Mouse (Mus musculus) lung, embryonic 16.5 days (tissue): ENCODE measurements around the gene Hoxd4. TPM values are rescaled to one million over a fixed set of nuclear protein-coding genes. Genes with fewer than 3 reads are reported as not detected.
A peak's percentile ranks its signal among the peaks of the same experiment; 100 is the strongest.

Experiments used
- ATAC-seq: fragments of 200-750 bp; cut with Nextera tagmentation; 2 replicates; pipeline ENCODE4 v1.8.0; 2017; ENCODE audit warnings: low read depth, mild to moderate bottlenecking, moderate library complexity
- H3K27ac ChIP-seq: fragments of 300-500 bp; sonication (generic); 2 replicates; pipeline ENCODE4 v1.5.1; 2014; ENCODE audit warnings: mild to moderate bottlenecking, control low read depth, low read length
- H3K27me3 ChIP-seq: fragments of 300-500 bp; sonication (generic); 2 replicates; pipeline ENCODE4 v1.6.1; 2014; ENCODE audit warnings: low read depth, low read length, mixed read lengths; ENCODE audit not compliant: control insufficient read depth, insufficient read depth
- H3K36me3 ChIP-seq: fragments of 300-500 bp; sonication (generic); 2 replicates; pipeline ENCODE4 v1.6.1; 2014; ENCODE audit warnings: low read length; ENCODE audit not compliant: control insufficient read depth, insufficient read depth
- H3K4me1 ChIP-seq: fragments of 300-500 bp; sonication (generic); replicated peaks from 2 replicates; pipeline ENCODE4 v1.6.1; 2014; ENCODE audit warnings: low read length, mixed read lengths; ENCODE audit not compliant: control insufficient read depth, insufficient read depth
- H3K4me2 ChIP-seq: fragments of 300-500 bp; sonication (generic); 2 replicates; pipeline ENCODE4 v1.6.1; 2014; ENCODE audit warnings: low read depth, low read length, control low read depth
- H3K4me3 ChIP-seq: fragments of 300-500 bp; sonication (generic); 2 replicates; pipeline ENCODE4 v1.5.1; 2014; ENCODE audit warnings: mild to moderate bottlenecking, low read length, control low read depth
- H3K9ac ChIP-seq: fragments of 300-500 bp; sonication (generic); 2 replicates; pipeline ENCODE4 v1.6.1; 2014; ENCODE audit warnings: low read length, control low read depth
- H3K9me3 ChIP-seq: fragments of 300-500 bp; sonication (generic); 2 replicates; pipeline ENCODE4 v1.6.1; 2016; ENCODE audit warnings: low read length; ENCODE audit not compliant: control insufficient read depth
- WGBS: fragments of 180-500 bp; shearing (Covaris S2); extraction: QIAGEN DNeasy Blood & Tissue Kit; methylation state at CpG from one replicate; pipeline ENCODE4 v1.1.7; 2014; 5-methylcytosine and 5-hydroxymethylcytosine counted together
- polyA plus RNA-seq: library from polyadenylated mRNA; unstranded; fragments of >200 nt; fragmentation: Nextera tagmentation; extraction: Ambion mirVana; gene quantifications from 2 replicates; pipeline ENCODE4 v1.2.1, GENCODE M21; 2015

The Hoxd4 gene
- polyA plus RNA-seq, 1 experiment from 2014 or later = not detected

DNA sequence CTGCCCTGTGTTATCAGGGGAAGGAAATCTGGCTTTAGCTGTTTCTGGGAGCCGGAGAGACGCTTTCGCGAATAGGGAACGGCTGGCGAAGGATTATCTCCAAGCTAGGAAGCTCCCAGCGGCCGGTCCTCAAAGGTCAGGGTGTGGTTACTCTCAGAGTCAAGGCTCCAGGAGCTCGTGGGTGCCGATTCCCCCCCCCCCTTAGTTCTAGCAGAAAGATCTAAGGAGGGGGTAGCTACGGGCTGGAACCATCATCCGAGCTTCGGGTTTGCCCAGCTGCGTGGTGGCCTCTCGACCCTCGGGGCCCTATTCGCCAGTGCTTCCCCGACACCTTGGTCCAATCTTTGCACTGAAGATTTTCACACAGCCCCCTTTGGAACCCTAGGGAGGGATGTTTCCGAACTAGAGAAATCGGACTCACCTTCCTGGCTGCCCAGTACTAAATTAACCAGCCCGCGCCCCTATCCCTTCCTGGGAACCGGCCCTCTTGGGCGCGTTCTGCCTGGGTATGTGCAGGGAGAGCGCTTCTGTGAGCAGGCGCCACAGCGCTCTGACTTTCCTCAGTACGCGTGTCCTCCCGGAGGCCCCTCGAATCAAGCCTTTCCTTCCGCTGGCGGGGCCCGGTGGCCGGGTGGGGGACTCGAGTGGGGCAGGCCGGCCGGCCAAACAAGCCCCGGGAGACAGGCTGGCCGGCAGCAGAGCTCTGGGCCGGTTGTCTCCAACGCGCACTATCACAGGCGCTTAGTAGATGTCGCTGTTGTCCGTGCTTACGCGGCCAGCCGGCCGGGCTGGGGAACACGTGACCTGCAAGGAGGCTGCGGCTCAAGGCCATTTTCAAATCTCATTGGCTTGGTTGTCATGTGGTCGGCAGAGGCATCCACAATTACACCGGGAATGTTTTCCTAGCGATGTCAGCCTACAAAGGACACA, 20.4 kb upstream of the Hoxd4 start, which contains the start of gene Hoxd10:
TSS of gene Hoxd10 (plus strand) at position 903 of the 930 bp plus-strand sequence.
- ATAC-seq = peak; percentile 87
- Histone ChIP-seq H3K9ac (no peak within 1 kb of the TSS), H3K36me3 (no peaks in the 10 kb centered on the region), H3K9me3 (no peaks in the 10 kb centered on the region), H3K4me1 (no peaks in the 10 kb centered on the region), H3K27ac (no peak within 1 kb of the TSS), H3K27me3 (peaks cover 93% of the 10 kb centered on the region), H3K4me2 (no peak within 1 kb of the TSS), H3K4me3 (0 out of 2 replicates have a peak within 1 kb of the TSS, but pooled peaks have one; percentile 19)
- WGBS = 2% methylated on average over 56 of the region's 56 CpGs

DNA sequence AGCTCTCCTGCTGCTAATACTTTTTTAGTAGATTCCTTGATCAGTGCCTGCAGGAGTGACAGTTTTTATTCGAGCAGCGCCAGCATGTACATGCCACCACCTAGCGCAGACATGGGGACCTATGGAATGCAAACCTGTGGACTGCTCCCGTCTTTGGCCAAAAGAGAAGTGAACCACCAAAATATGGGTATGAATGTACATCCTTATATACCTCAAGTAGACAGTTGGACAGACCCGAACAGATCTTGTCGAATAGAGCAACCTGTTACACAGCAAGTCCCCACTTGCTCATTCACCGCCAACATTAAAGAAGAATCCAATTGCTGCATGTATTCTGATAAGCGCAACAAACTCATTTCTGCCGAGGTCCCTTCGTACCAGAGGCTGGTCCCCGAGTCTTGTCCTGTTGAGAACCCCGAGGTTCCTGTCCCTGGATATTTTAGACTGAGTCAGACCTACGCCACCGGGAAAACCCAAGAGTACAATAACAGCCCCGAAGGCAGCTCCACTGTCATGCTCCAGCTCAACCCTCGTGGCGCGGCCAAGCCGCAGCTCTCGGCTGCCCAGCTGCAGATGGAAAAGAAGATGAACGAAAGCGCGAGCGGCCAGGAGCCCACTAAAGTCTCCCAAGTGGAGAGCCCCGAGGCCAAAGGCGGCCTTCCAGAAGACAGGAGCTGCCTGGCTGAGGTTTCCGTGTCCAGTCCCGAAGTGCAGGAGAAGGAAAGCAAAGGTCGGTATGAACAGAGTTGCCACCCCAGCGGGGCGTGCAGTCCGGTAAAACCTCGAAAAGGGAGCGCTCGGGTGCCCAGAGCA, 19.5 kb upstream of the Hoxd4 start:
- H3K4me1 ChIP-seq = no peaks in the 10 kb centered on the region
- no peak for ATAC-seq
- 4% methylated on average over 35 of the region's 35 CpGs for WGBS
- no peak overlapping the region for H3K4me3 ChIP-seq
- H3K9me3 ChIP-seq = no peaks in the 10 kb centered on the region
- H3K4me2 ChIP-seq = no peak overlapping the region
- H3K27me3 ChIP-seq = peaks cover 93% of the 10 kb centered on the region
- H3K36me3 ChIP-seq = no peaks in the 10 kb centered on the region
- H3K9ac ChIP-seq = no peak overlapping the region
- H3K27ac ChIP-seq = no peak overlapping the region

DNA sequence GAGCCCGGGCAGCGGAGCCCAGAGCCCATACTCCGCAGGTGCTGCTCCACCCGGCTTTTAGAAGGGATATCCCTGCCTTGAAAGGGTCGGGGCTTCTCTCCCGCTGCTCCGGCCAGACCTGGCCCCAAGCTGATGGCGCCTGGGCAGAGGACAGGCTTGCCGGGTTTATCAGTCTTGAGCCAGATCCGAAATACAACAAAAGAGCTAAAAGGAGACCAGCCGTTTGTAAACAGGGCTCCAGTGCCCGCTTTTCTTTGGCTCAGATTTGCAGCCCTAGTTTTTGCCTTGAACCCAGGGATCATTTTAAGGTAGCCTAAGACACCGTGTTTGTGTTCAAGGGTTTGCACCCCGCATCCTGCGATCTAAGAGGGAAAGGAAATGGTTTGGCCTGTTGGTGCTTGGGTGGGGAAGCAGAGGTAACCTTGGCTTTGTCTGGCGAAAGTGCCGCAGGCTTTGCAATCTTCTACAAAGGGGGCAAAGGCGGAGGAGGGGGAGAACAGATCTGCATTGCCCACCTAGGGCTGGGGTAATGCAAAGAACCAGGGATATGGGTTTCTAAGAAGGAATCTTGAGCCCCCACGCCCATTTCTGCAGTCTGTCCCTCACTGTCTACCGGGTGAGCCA, 18.8 kb upstream of the Hoxd4 start:
- no peak overlapping the region for H3K4me3 ChIP-seq
- ATAC-seq = no peak

DNA sequence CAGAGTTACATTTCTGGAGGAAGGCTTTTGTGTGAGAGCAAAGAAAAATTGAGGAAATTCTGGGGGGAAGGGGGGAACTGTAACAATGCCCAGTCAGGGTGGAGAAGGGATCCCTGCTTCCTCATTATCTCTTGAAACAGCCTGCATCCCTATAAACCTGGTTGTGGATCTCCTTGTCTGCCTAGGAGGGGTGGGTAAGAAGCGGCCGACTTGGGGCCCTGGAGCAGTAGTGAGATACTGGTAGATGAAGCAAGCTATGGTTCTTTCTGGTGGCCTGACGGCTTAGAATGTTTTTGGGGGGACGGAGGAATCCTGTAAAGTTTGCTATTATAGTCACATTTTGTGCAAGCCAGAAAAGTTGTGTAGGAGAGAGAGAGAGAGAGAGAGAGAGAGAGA, 18.3 kb upstream of the Hoxd4 start:
- peaks cover 4% of the 10 kb centered on the region for H3K4me1 ChIP-seq
- 7% methylated on average over 4 of the region's 4 CpGs for WGBS
- peaks cover 93% of the 10 kb centered on the region for H3K27me3 ChIP-seq
- no peak overlapping the region for H3K27ac ChIP-seq
- no peaks in the 10 kb centered on the region for H3K9me3 ChIP-seq
- no peak overlapping the region for H3K4me3 ChIP-seq
- no peaks in the 10 kb centered on the region for H3K36me3 ChIP-seq
- H3K4me2 ChIP-seq = no peak overlapping the region
- no peak overlapping the region for H3K9ac ChIP-seq
- no peak for ATAC-seq

More for the DNA sequence above, 18.8 kb upstream of the Hoxd4 start:
- WGBS = 1% methylated on average over 20 of the region's 20 CpGs
- Histone ChIP-seq H3K36me3 (no peaks in the 10 kb centered on the region), H3K4me1 (peaks cover 2% of the 10 kb centered on the region; the same call in 1 of the 2 replicates), H3K4me2 (no peak overlapping the region), H3K27ac (no peak overlapping the region), H3K27me3 (peaks cover 93% of the 10 kb centered on the region), H3K9ac (no peak overlapping the region), H3K9me3 (no peaks in the 10 kb centered on the region)

DNA sequence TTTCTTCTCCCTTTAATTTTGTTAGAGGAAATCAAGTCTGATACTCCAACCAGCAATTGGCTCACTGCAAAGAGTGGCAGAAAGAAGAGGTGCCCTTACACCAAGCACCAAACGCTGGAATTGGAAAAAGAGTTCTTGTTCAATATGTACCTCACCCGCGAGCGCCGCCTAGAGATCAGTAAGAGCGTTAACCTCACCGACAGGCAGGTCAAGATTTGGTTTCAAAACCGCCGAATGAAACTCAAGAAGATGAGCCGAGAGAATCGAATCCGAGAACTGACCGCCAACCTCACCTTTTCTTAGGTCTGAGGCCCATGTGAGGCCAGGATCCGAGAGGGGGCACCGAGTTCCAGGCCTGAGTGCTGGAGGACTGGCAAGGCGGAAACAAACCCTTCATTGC, 17.7 kb upstream of the Hoxd4 start:
- Histone ChIP-seq H3K27ac (no peak overlapping the region), H3K9me3 (no peaks in the 10 kb centered on the region), H3K27me3 (peaks cover 94% of the 10 kb centered on the region), H3K4me2 (no peak overlapping the region), H3K36me3 (no peaks in the 10 kb centered on the region), H3K9ac (no peak overlapping the region), H3K4me3 (no peak overlapping the region), H3K4me1 (peaks cover 4% of the 10 kb centered on the region)
- no peak for ATAC-seq
- 3% methylated on average over 16 of the region's 16 CpGs for WGBS

DNA sequence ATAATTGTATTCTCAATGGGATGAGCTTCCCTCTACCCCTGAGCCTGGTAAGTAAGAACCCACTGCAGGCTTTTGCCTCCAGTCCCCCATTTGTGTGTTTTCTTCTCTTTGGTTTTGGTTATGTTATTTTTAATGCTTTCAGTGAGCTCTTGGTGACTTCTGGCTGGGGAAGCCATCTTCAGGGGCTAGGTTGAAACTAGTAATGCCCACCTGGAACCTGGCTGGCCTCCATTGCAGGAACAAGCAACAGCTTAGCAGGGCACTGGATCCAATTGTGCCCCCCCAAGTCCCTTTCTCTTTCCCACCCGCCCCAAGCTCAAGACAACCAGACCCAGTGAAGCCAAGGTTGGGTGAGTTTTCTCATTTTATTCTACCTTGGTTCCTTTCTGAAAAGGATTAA, 16.3 kb upstream of the Hoxd4 start:
- H3K9me3 ChIP-seq = no peaks in the 10 kb centered on the region
- WGBS = 5% methylated on average over 1 of the region's 1 CpGs
- ATAC-seq = no peak
- H3K36me3 ChIP-seq = no peaks in the 10 kb centered on the region
- H3K4me2 ChIP-seq = no peak overlapping the region
- peaks cover 4% of the 10 kb centered on the region for H3K4me1 ChIP-seq
- no peak overlapping the region for H3K27ac ChIP-seq
- no peak overlapping the region for H3K4me3 ChIP-seq
- no peak overlapping the region for H3K9ac ChIP-seq
- peaks cover 96% of the 10 kb centered on the region for H3K27me3 ChIP-seq

DNA sequence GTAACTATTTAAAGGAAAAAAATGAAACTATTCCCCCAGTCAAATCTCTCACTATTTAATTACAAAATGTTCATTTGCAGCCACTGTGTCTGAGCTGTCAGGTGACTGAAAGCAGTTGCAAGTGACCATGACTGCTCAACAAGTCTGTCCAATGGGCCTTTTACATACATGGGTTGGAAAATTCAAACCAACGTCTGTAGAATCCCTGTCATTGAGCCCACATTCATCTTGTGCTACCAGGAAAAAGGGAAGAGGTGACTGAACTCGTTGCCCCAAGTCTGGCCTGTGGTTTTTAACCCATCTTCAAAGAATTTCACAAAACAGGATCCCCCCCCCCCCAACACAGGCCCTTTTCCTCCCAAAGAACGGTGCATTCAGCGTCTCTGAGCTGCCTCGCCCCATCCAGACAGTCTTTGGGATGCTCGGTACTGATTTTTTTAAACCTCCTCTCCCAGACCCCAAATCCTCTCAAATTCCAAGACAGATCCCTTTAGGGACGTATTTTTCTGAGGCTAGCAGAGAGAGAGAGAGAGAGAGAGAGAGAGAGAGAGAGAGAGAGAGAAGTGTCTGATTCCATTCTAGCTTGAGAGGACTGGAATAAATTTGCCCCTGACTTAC, 15.8 kb upstream of the Hoxd4 start:
- no peaks in the 10 kb centered on the region for H3K36me3 ChIP-seq
- no peak for ATAC-seq
- H3K9ac ChIP-seq = no peak overlapping the region
- peaks cover 100% of the 10 kb centered on the region for H3K27me3 ChIP-seq
- H3K9me3 ChIP-seq = no peaks in the 10 kb centered on the region
- WGBS = 3% methylated on average over 7 of the region's 7 CpGs
- H3K4me2 ChIP-seq = no peak overlapping the region
- no peak overlapping the region for H3K4me3 ChIP-seq
- peaks cover 4% of the 10 kb centered on the region for H3K4me1 ChIP-seq
- no peak overlapping the region for H3K27ac ChIP-seq

DNA sequence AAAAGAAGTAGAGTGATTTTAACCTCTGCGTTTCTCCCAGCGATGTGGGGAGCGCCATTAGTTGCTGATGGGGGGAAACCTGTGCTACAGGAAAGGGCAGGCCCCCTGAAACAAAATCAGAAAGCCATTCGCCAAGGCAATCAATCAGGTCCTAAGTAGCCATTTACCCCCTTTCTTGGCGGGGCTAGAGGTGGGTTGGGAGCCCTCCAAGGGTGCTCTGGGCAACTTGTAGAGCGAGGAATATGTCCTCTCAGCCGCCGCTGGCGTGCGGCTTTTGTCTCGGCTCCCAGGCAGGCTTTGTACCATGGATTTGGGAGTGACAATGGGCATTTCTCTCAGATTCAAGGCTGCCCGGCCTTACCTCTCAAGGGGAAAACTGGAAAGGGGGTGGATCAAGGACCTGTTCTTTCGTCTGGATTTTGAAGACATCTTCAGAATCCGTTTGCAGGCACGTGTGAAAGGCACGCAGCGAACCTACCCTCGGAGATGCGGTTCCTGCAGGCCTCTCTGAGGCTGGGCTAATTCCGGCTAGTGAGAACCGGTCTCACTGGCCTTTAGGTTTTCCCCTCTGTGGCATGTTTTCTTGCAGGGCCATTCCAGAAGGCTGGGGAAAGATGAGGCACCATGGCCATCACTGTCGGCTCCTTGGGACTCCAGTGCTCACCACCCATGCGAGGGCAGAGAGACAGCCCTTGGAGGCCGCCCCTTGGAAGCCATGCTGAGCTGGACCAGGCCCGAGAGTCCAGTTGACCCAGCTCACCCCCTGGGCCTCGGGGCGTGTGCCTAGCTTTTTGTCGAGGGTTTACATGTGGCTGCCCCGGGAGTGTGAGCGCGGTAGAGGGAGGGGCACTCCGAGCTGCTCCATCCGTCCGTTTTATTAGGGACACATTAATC, 15.0 kb upstream of the Hoxd4 start:
- no peak for ATAC-seq
- Histone ChIP-seq H3K9ac (no peak overlapping the region), H3K9me3 (no peaks in the 10 kb centered on the region), H3K36me3 (no peaks in the 10 kb centered on the region), H3K4me3 (no peak overlapping the region), H3K27me3 (peaks cover 100% of the 10 kb centered on the region), H3K4me2 (no peak overlapping the region), H3K4me1 (peaks cover 4% of the 10 kb centered on the region), H3K27ac (no peak overlapping the region)
- 4% methylated on average over 34 of the region's 34 CpGs for whole genome bisulfite sequencing
